Mouse (Mus musculus) stomach, embryonic 14.5 days (tissue): ENCODE measurements around the gene Gper1. TPM values are rescaled to one million over a fixed set of nuclear protein-coding genes. Genes with fewer than 3 reads are reported as not detected.
A peak's percentile ranks its signal among the peaks of the same experiment; 100 is the strongest.

Source experiments
- ATAC-seq: fragments of 200-750 bp; cut with Nextera tagmentation; 2 replicates; pipeline ENCODE4 v1.8.0; 2017; ENCODE audit warnings: low read depth, moderate TSS enrichment; ENCODE audit not compliant: insufficient number of reproducible peaks, insufficient read depth, low FRiP score
- H3K27ac ChIP-seq: fragments of 300-500 bp; sonication (generic); 2 replicates; pipeline ENCODE4 v1.5.1; 2014; ENCODE audit warnings: mild to moderate bottlenecking, low read length, moderate library complexity, mixed read lengths
- H3K27me3 ChIP-seq: fragments of 300-500 bp; sonication (generic); 2 replicates; pipeline ENCODE4 v1.6.1; 2014; ENCODE audit warnings: low read length, control low read depth, mixed read lengths; ENCODE audit not compliant: control insufficient read depth, insufficient read depth
- H3K36me3 ChIP-seq: fragments of 300-500 bp; sonication (generic); 2 replicates; pipeline ENCODE4 v1.6.1; 2014; ENCODE audit warnings: mild to moderate bottlenecking, control low read depth, low read length, moderate library complexity, mixed read lengths; ENCODE audit not compliant: control insufficient read depth, insufficient read depth
- H3K4me1 ChIP-seq: fragments of 300-500 bp; sonication (generic); 2 replicates; pipeline ENCODE4 v1.6.1; 2014; ENCODE audit warnings: low read length, control low read depth, mixed read lengths; ENCODE audit not compliant: control insufficient read depth, insufficient read depth
- H3K4me2 ChIP-seq: fragments of 300-500 bp; sonication (generic); replicated peaks from 2 replicates; pipeline ENCODE4 v1.6.1; 2014; ENCODE audit warnings: low read depth, low read length, control low read depth
- H3K4me3 ChIP-seq: fragments of 300-500 bp; sonication (generic); 2 replicates; pipeline ENCODE4 v1.5.1; 2014; ENCODE audit warnings: low read depth, low read length, control low read depth
- H3K9ac ChIP-seq: fragments of 300-500 bp; sonication (generic); replicated peaks from 2 replicates; pipeline ENCODE4 v1.6.1; 2014; ENCODE audit warnings: low read depth, mild to moderate bottlenecking, control low read depth, low read length, moderate library complexity, mixed read lengths
- H3K9me3 ChIP-seq: fragments of 300-500 bp; sonication (generic); 2 replicates; pipeline ENCODE4 v1.6.1; 2016; ENCODE audit warnings: low read depth, low read length, control low read depth; ENCODE audit not compliant: control insufficient read depth
- WGBS: fragments of 180-500 bp; shearing (Covaris S2); extraction: QIAGEN DNeasy Blood & Tissue Kit; methylation state at CpG from one replicate; pipeline ENCODE4 v1.1.7; 2014; 5-methylcytosine and 5-hydroxymethylcytosine counted together
- polyA plus RNA-seq: library from polyadenylated mRNA; unstranded; fragments of >200 nt; fragmentation: Nextera tagmentation; extraction: Ambion mirVana; gene quantifications from 2 replicates; pipeline ENCODE4 v1.2.1, GENCODE M21; 2014

Gper1 gene
- 3.3 TPM in 2 replicates for polyA plus RNA-seq

GRCm38 (mm10) chr5:139423026-139423865 is at the start of gene Gper1:
Gper1 (plus strand) TSS chr5:139423151.
- Histone ChIP-seq H3K9me3 (no peaks in the 10 kb centered on the region), H3K4me1 (peaks cover 20% of the 10 kb centered on the region), H3K36me3 (no peaks in the 10 kb centered on the region), H3K27ac (no peak within 1 kb of the TSS), H3K4me2 (peak within 1 kb of the TSS; percentile 37), H3K4me3 (peak within 1 kb of the TSS; percentile 22; the same call in 1 of the 2 replicates), H3K9ac (peak within 1 kb of the TSS; percentile 21), H3K27me3 (no peaks in the 10 kb centered on the region)
- 0 out of 2 replicates have a peak, but pooled peaks have one; percentile 25 for ATAC-seq
- WGBS, result 53% methylated on average over 21 of the region's 21 CpGs

GRCm38 (mm10) chr5:139373889-139374444 is 49.0 kb upstream of the Gper1 start:
- ATAC-seq, result no peak
- H3K4me3 ChIP-seq, result no peak overlapping the region
- WGBS, result 74% methylated on average over 6 of the region's 6 CpGs
- H3K9me3 ChIP-seq, result no peaks in the 10 kb centered on the region
- H3K27me3 ChIP-seq, result no peaks in the 10 kb centered on the region
- no peak overlapping the region for H3K9ac ChIP-seq
- no peak overlapping the region for H3K27ac ChIP-seq
- H3K4me1 ChIP-seq, result peaks cover 21% of the 10 kb centered on the region; the same call in 1 of the 2 replicates
- H3K4me2 ChIP-seq, result no peak overlapping the region
- H3K36me3 ChIP-seq, result no peaks in the 10 kb centered on the region

GRCm38 (mm10) chr5:139374841-139375240 is 48.1 kb upstream of the Gper1 start:
- 71% methylated on average over 2 of the region's 2 CpGs for WGBS
- Histone ChIP-seq H3K9me3 (no peaks in the 10 kb centered on the region), H3K4me3 (no peak overlapping the region), H3K4me1 (peaks cover 29% of the 10 kb centered on the region; the same call in 1 of the 2 replicates), H3K4me2 (no peak overlapping the region), H3K27ac (no peak overlapping the region), H3K9ac (no peak overlapping the region), H3K36me3 (no peaks in the 10 kb centered on the region), H3K27me3 (no peaks in the 10 kb centered on the region)
- no peak for ATAC-seq

GRCm38 (mm10) chr5:139377468-139378270 is 45.3 kb upstream of the Gper1 start, which contains the start of gene Gpr146:
Gpr146 (plus strand) TSS chr5:139377697.
- 59% methylated on average over 18 of the region's 18 CpGs for WGBS
- H3K27ac ChIP-seq, result peak within 1 kb of the TSS; percentile 68
- ATAC-seq, result no peak
- H3K4me1 ChIP-seq, result peaks cover 36% of the 10 kb centered on the region
- H3K4me3 ChIP-seq, result no peak within 1 kb of the TSS
- H3K9ac ChIP-seq, result no peak within 1 kb of the TSS
- H3K27me3 ChIP-seq, result no peaks in the 10 kb centered on the region
- no peaks in the 10 kb centered on the region for H3K36me3 ChIP-seq
- no peak within 1 kb of the TSS for H3K4me2 ChIP-seq
- no peaks in the 10 kb centered on the region for H3K9me3 ChIP-seq

GRCm38 (mm10) chr5:139378271-139378556 is 44.7 kb upstream of the Gper1 start:
- no peaks in the 10 kb centered on the region for H3K27me3 ChIP-seq
- no peaks in the 10 kb centered on the region for H3K36me3 ChIP-seq
- 77% methylated on average over 7 of the region's 7 CpGs for WGBS
- H3K27ac ChIP-seq, result peak overlapping the region; percentile 68; the same call in 1 of the 2 replicates
- no peak for ATAC-seq
- H3K4me3 ChIP-seq, result no peak overlapping the region
- H3K9ac ChIP-seq, result no peak overlapping the region
- no peaks in the 10 kb centered on the region for H3K9me3 ChIP-seq
- H3K4me2 ChIP-seq, result no peak overlapping the region
- peaks cover 39% of the 10 kb centered on the region for H3K4me1 ChIP-seq

GRCm38 (mm10) chr5:139378986-139379629 is 43.8 kb upstream of the Gper1 start:
- Histone ChIP-seq H3K4me3 (no peak overlapping the region), H3K36me3 (no peaks in the 10 kb centered on the region), H3K27me3 (no peaks in the 10 kb centered on the region), H3K4me1 (peaks cover 39% of the 10 kb centered on the region), H3K9ac (no peak overlapping the region), H3K9me3 (no peaks in the 10 kb centered on the region), H3K4me2 (no peak overlapping the region), H3K27ac (peak overlapping the region; percentile 68)
- ATAC-seq, result peak; percentile 30; the same call in 1 of the 2 replicates
- 34% methylated on average over 21 of the region's 21 CpGs for WGBS

- no peak for ATAC-seq
- peak overlapping the region; percentile 84 for H3K4me2 ChIP-seq
- no peaks in the 10 kb centered on the region for H3K27me3 ChIP-seq
- no peak overlapping the region for H3K9ac ChIP-seq
- 17% methylated on average over 8 of the region's 8 CpGs for WGBS
- peak overlapping the region; percentile 62 for H3K4me3 ChIP-seq
- peak overlapping the region; percentile 34; the same call in 1 of the 2 replicates for H3K27ac ChIP-seq
- no peaks in the 10 kb centered on the region for H3K9me3 ChIP-seq
- H3K4me1 ChIP-seq, result peaks cover 44% of the 10 kb centered on the region
- H3K36me3 ChIP-seq, result no peaks in the 10 kb centered on the region
Observed at GRCm38 (mm10) chr5:139379771-139380384, 43.1 kb upstream of the Gper1 start.
